Mouse (Mus musculus) ES-E14 (cell line): Measurements from ENCODE around the gene Lsm2. TPM values are rescaled to one million over a fixed set of nuclear protein-coding genes. Genes with fewer than 3 reads are reported as not detected.

ENCODE experiments used
- DNase-seq: peaks from one replicate; pipeline ENCODE4 v3.0.0-alpha.2; 2013; ENCODE audit warnings: low read depth, low spot score
- H3K27ac ChIP-seq: 2 replicates; pipeline ENCODE4 v1.5.1; 2012; ENCODE audit warnings: low read depth, mild to moderate bottlenecking, low read length, moderate library complexity, mixed read lengths; ENCODE audit not compliant: poor library complexity, insufficient read depth, severe bottlenecking
- H3K36me3 ChIP-seq: 2 replicates; pipeline ENCODE4 v1.6.1; 2012; ENCODE audit warnings: mild to moderate bottlenecking, low read length, moderate library complexity, mixed read lengths; ENCODE audit not compliant: control insufficient read depth, poor library complexity, insufficient read depth, severe bottlenecking
- H3K4me1 ChIP-seq, 2 experiments: fragments of 150-350 bp in 1 of 2; sonication (generic) in 1 of 2; 2 replicates each; pipeline ENCODE4 v1.6.1; 2012; ENCODE audit warnings: low read length in 2 of 2, mild to moderate bottlenecking in 1 of 2, mixed read lengths in 1 of 2; ENCODE audit not compliant: control insufficient read depth in 2 of 2, insufficient read depth in 2 of 2, poor library complexity in 1 of 2
- H3K4me3 ChIP-seq, 2 experiments: fragments of 150-350 bp in 1 of 2; sonication (generic) in 1 of 2; 2 replicates each; pipeline ENCODE4 v1.5.1; 2012; ENCODE audit warnings: low read length in 2 of 2, low read depth in 1 of 2, mild to moderate bottlenecking in 1 of 2, mixed read lengths in 1 of 2; ENCODE audit not compliant: insufficient read depth in 1 of 2, poor library complexity in 1 of 2, severe bottlenecking in 1 of 2
- H3K9ac ChIP-seq: 2 replicates; pipeline ENCODE4 v1.6.1; 2012; ENCODE audit warnings: low read depth, mild to moderate bottlenecking, low read length, mixed read lengths; ENCODE audit not compliant: poor library complexity, insufficient read depth, severe bottlenecking
- H3K9me3 ChIP-seq: fragments of 150-350 bp; sonication (generic); 2 replicates; pipeline ENCODE4 v1.6.1; 2012; ENCODE audit warnings: low read depth, mild to moderate bottlenecking, low read length; ENCODE audit not compliant: control insufficient read depth, insufficient read depth
- CHD2 ChIP-seq: IDR thresholded peaks from 2 replicates; pipeline ENCODE4 v1.6.1; 2014; ENCODE audit warnings: mild to moderate bottlenecking, low read depth, low read length, inconsistent platforms
- HCFC1 ChIP-seq: IDR thresholded peaks from 2 replicates; pipeline ENCODE4 v1.6.1; 2012; ENCODE audit warnings: low read length, inconsistent platforms, borderline replicate concordance; ENCODE audit not compliant: insufficient read depth
- MAFK ChIP-seq: IDR thresholded peaks from 2 replicates; pipeline ENCODE4 v1.6.1; 2014; ENCODE audit warnings: mild to moderate bottlenecking, low read depth, low read length, inconsistent platforms; ENCODE audit not compliant: insufficient read depth
- ZC3H11A ChIP-seq: IDR thresholded peaks from 2 replicates; pipeline ENCODE4 v1.6.1; 2012; ENCODE audit warnings: low read depth, mild to moderate bottlenecking, inconsistent platforms, low read length, borderline replicate concordance
- ZNF384 ChIP-seq: IDR thresholded peaks from 2 replicates; pipeline ENCODE4 v1.6.1; 2012; ENCODE audit warnings: low read depth, low read length, inconsistent platforms
- in situ Hi-C, 2 experiments: fragments of 600-800 bp; cut with MboI; formaldehyde crosslinking; loops; one replicate each; pipeline ENCODE4 v1.15.1; 2025; ENCODE audit warnings: low sequenced_read_pairs in 2 of 2, inconsistent platforms in 1 of 2; ENCODE audit not compliant: unreplicated experiment in 2 of 2
- total RNA-seq: library from RNA; depleted of rRNA; stranded (reverse); fragments of 300-350 nt; gene quantifications from 2 replicates; pipeline ENCODE4 v1.2.3, GENCODE M21; 2012

Lsm2 gene
- total RNA-seq, 1 experiment: 64.4 TPM

DNA sequence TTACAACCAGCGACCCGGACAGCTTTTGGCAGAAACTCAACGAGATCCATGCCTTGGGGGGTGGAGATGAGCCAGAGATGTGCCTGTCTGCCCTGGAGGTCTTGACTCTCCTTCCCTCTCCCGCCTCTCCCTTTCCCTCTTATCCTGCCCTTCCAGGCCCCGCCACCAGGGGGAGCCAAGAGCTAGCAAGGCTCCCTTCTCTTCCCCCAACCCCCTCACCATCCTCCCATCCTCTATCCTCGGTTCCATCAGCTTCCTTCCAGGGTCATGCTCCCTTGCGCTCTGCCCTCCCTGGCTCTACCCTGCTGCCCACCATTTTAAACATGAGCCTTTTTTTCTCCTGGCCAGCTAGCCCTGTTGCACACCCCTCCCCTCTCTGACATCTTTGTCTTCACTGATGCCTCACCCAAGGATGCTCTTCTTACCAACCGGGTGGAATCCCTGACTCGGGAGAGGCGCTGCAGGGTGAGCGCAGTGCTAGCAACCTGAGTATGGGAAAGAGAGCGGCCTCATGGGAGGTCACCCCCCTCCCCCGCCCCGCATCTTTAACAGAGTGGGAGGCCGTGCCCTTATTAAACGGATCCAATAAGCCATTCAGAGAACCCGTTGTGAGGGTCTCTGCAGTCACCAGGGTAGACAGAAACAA is 39.6 kb downstream of the Lsm2 start:
- Histone ChIP-seq H3K9ac (peak overlapping the region; percentile 38; the same call in 1 of the 2 replicates), H3K36me3 (peaks cover 4% of the 10 kb centered on the region), H3K4me3 (no peak overlapping the region), H3K27ac (no peak overlapping the region), H3K9me3 (no peaks in the 10 kb centered on the region), H3K4me1 (peaks cover 2 to 16% of the 10 kb centered on the region in 2 experiments; a peak in 2 of 4 replicates)
- TF ChIP-seq MAFK (no peak), ZNF384 (no peak), HCFC1 (no peak), CHD2 (no peak), ZC3H11A (peak; percentile 37; the same call in 1 of the 2 replicates)
- in situ Hi-C loops: loop anchor here in 1 of 2 experiments (25.0 kb wide), 1 partner anchor 91 kb away; the partner anchor contains the start of genes Csnk2b, Gpank1, Ly6g5b and Ly6g5c
- DNase-seq: peak; percentile 85

- no peaks in the 10 kb centered on the region for H3K9me3 ChIP-seq
- no peaks in the 10 kb centered on the region for H3K36me3 ChIP-seq
- H3K9ac ChIP-seq: no peak overlapping the region
- in situ Hi-C loops: loop anchor here in 1 of 2 experiments (25.0 kb wide), 1 partner anchor 90 kb away; the partner anchor contains the start of genes Csnk2b, Gpank1, Ly6g5b and Ly6g5c
- no peak overlapping the region for H3K27ac ChIP-seq
- no peak overlapping the region for H3K4me3 ChIP-seq
- no peak for DNase-seq
- TF ChIP-seq MAFK (no peak), HCFC1 (no peak), ZC3H11A (no peak), ZNF384 (no peak), CHD2 (no peak)
- H3K4me1 ChIP-seq: peaks cover 2 to 17% of the 10 kb centered on the region in 2 experiments; a peak in 2 of 4 replicates
These were observed 40.3 kb downstream of the Lsm2 start for GRCm38 (mm10) chr17:35021842-35022477.

DNA sequence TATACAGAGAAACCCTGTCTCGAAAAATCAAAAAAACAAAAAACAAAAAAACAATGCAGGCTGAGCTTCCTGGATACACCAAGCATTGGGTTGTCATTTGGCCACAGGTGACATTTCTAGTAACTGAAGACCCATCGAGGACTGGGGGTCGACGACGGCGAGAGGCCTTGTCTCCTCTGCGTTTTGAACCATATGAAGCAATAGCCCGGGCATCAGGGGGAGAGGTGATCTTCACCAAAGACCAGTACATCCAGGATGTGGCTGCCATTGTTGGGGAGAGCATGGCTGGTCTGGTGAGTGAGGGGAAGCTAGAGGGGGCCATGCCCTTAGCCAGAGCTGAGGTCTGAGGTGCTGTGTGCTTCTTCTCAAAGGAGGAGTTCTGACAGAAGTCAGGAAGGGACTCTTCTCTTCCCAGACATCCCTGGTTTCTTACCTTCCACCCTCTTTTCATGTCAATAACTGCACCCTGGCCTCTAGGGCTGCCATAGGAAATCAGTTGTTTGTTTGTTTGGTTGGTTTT is 40.9 kb downstream of the Lsm2 start:
- H3K4me3 ChIP-seq: no peak overlapping the region
- H3K9me3 ChIP-seq: no peaks in the 10 kb centered on the region
- TF ChIP-seq MAFK: no peak
- no peaks in the 10 kb centered on the region for H3K36me3 ChIP-seq
- H3K27ac ChIP-seq: no peak overlapping the region
- DNase-seq: no peak
- H3K4me1 ChIP-seq: peaks cover 2 to 20% of the 10 kb centered on the region in 2 experiments; a peak in 3 of 4 replicates
- H3K9ac ChIP-seq: no peak overlapping the region
- in situ Hi-C loops: loop anchor here in 1 of 2 experiments (25.0 kb wide), 1 partner anchor 90 kb away; the partner anchor contains the start of genes Csnk2b, Gpank1, Ly6g5b and Ly6g5c

GRCm38 (mm10) chr17:35023221-35023620 is 41.6 kb downstream of the Lsm2 start:
- Histone ChIP-seq H3K27ac (no peak overlapping the region), H3K4me3 (no peak overlapping the region), H3K9ac (no peak overlapping the region), H3K36me3 (no peaks in the 10 kb centered on the region), H3K9me3 (no peaks in the 10 kb centered on the region), H3K4me1 (peaks cover 2 to 22% of the 10 kb centered on the region in 2 experiments; a peak in 3 of 4 replicates)
- no peak for TF ChIP-seq MAFK
- TF ChIP-seq ZC3H11A: no peak
- TF ChIP-seq CHD2: no peak
- TF ChIP-seq HCFC1: no peak
- TF ChIP-seq ZNF384: no peak
- in situ Hi-C loops: loop anchor here in 1 of 2 experiments (25.0 kb wide), 1 partner anchor 89 kb away; the partner anchor contains the start of genes Csnk2b, Gpank1, Ly6g5b and Ly6g5c
- DNase-seq: no peak
